Mouse (Mus musculus) c-Kit-negative CD71-positive TER-119-positive erythroid progenitor cells, embryonic 14.5 days (primary cell): ENCODE data around the gene Bahcc1.

Experiments
- DNase-seq: peaks from one replicate; pipeline ENCODE4 v3.0.0-alpha.2; 2013; ENCODE audit warnings: low read depth, low spot score

The Bahcc1 gene

GRCm38 (mm10) chr11:120228911-120229437 lies 3.8 kb upstream of the Bahcc1 start:
- DNase-seq: no peak

GRCm38 (mm10) chr11:120229861-120230751 lies 2.6 kb upstream of the Bahcc1 start:
- no peak for DNase-seq

- no peak for DNase-seq
Observed at GRCm38 (mm10) chr11:120230841-120231370, 1.8 kb upstream of the Bahcc1 start.

GRCm38 (mm10) chr11:120231379-120231778 lies 1.4 kb upstream of the Bahcc1 start:
- peak; percentile 34 for DNase-seq

- no peak for DNase-seq
Observed at GRCm38 (mm10) chr11:120233441-120234135, 841 bp downstream of the Bahcc1 start.

DNA sequence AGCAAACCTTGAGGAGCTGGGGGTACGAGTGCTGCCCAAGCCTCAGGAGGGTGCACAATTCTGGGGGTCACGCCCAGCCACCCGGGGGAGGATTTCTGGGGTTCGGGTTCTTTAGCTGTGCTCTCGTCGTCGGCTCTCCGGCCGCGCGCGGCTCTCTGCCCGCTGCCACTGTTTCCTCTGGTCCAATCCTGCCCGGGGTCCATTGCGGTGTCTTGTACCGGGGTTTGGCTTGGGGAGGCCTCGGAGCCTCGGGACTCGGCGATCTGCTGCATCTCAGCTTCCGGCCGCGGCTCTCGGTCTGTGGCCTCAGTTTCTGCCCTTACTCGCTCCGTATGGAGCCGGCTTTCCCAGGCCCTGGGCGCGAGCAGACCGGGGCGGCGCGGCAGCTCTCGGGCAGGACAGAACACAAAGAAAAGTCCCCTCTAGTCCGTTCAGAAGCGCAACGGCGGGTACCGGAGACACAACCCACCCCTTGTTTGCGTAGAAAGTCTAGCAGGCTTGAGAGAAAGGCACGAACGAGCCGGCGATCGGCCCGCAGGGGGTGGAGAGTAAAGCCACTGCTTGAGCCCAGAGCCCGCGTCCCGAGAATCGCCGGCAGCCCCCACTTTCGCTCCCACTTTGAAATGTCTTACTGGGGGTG lies 1.5 kb downstream of the Bahcc1 start:
- DNase-seq: no peak

DNA sequence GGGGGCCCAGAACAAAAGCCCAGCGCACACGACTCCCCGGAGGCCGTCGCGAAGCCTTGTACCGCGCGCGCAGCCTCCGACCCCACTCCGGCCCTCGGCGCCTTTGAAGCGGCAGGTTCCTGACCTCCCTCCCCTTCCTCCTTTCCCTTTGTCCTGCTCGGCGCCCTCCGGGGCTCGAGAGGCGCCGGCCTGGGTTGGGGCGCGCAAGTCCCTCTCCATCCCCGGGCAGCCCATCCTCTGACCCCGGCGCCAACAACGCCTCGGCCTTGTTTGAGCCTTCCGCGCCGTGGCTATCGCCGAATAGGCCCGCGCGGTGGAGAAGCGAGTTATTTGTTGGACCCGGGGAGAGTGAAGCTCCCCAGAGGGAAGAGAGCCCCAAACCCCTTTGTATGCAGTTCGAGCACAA lies 2.0 kb downstream of the Bahcc1 start:
- no peak for DNase-seq

DNA sequence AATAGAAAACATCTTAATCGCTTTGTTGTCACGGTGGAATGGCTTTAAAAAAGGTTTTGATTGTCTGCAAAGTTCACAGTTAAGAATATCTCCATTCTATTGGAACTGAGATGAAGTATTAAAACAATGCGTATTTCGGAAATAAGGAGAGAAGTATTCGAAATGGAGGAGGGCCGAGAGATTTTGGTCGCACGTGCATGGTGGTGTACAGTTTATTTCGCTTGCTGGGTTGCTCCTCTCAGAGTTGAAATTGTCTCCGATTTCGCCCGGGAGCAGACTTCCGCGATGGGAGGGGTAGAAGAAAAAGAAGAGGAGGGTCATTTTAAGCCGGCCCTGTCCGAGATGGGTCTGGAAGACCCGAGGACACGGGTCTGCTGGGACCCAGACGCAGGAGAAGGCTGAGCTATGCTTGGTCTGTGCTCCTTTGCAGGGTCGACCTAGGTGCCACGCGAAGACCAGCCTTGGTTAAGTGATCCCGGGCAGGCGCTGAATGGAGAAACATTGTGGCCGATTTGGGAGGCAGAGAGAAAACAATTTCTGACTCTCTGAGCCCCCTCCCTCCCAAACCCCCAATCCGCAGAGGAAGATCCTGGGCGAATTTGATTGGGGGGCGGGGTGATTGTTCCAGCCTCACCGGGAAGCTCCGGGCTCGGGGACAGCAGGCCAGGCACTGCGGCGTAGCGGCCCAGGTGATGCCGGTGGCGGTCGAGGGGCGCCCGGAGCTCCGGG lies 2.8 kb downstream of the Bahcc1 start:
- no peak for DNase-seq

GRCm38 (mm10) chr11:120236114-120236437 lies 3.3 kb downstream of the Bahcc1 start:
- DNase-seq: no peak

DNA sequence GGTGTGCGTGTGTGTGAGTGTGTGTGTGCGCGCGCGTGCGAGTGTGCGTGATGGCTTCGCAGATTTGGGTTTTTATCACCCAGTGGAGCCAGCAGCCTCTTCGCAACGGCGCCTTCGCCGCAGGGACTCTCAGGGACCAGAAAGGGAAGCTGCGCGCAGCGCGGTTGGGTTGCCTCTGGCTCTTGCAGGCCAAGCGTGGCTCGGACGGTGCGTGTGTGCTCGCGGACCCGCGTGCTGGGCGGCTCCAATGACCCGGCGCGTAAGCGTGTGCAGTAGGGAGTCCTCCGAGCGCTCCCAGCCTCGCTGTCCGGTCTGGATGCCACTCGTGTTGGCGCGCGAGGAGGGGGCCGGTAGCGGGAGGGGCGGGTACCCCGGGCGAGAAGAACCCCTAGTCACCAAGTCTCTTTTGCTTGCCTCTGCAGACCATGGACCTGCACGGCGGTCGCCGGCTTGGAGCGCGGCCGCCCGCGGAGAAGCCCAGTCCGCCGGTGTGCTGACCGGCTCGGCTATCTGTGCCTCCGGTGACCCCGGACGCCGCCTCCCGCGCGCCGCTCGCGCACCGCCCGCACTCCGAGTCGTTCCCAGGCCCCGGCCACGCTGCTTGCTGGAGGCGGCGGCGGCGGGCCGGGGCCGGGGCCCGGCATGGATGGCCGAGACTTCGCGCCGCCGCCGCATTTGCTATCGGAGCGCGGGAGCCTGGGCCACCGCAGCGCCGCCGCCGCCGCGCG lies 3.9 kb downstream of the Bahcc1 start:
- DNase-seq: no peak

DNA sequence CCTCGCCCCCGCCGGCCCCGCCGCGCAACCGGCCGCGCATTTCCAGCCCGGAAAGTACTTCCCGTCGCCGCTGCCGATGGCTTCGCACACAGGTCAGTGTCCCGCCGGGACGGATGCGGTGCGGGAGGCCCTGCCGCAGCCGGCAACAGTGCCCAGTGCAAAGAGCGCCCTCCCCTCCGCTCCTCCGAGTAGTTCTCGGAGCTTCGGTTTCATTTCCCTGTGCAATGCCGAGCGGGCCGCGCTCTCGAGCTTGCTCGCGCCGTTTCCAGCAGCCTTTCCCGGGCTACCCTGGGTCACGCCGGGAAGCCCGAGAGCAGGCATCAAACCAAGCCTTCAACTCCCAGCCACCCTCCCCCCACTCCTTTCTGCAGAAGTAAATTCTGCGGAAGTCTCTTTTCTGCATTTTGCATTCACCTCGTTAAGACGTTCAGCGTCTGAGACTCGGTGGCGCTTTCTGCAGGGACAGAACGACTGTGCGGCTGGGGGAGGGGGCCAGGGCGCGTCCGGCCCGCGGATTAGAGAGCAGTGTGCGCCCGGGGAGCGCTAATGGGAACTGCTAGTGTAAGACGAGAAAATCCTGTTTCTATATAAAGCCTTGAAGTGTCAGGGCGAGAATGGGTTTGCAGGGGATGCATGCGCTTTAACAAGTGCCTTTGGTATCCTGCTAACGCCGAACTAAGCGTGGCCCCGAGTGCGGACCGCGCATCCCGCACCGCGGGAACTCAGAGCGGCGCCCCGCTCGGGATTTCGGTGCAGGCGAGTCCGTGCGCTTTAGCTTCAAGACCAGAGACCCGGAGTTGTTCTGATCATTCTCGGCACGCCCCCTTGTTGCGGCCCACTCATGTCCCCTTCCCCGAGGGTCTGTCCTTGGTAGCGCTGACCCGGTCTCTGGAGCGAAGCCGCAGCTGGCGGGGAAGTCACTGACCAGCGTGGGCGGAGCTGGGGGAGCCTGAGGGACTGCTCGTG lies 4.7 kb downstream of the Bahcc1 start:
- DNase-seq: no peak

- no peak for DNase-seq
Observed at GRCm38 (mm10) chr11:120238306-120238705, 5.6 kb downstream of the Bahcc1 start.

DNA sequence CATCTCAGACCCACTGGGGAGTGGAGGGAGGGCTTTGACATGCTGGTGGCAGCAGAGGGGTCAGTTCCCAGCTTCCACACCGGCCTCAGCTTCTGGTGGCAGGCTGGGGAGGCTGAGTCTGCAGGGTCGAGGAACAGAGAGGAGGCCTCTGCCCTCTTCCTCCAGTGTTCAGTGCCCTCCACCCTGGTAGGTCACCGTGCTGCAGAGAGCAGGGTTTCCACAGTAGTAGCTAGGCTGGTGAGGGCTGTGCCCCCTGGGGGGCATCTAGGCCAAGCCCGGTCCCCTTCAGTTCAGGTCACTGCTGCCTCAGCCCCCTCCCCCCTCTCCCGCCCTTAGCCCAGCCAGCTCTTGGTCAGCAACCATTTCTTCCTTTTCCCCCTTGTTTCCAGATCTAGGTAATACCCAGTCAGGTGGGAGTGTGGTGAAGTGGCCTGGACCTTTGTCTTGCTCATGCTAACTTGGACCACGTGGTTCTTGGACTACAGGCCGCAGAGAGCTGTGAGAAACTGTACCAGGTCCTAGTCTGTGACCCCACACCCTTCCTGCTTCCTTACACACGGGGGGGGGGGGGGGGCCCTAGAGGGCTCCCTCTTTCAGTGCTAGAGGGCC lies 6.1 kb downstream of the Bahcc1 start:
- DNase-seq: no peak

DNA sequence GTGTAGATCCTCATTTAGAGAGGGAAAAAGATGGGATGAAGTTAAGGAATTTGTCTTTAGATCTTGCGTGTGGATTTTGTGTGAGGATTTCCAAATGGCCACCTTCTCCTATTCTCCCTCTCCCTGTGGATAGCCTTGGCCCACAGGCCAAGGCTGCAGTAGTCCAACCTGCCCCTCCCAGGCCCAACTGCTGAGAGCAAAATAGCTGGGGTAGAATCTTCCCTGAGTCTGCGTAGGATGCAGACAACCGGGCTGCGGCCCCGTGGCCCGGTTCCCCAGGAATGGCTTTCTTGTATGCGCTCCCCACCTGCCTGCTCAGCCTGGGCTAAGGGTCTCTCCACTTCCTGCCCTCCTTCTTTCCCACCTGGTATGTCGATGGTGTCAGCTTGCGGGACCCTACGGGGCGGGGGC lies 6.8 kb downstream of the Bahcc1 start:
- no peak for DNase-seq

DNA sequence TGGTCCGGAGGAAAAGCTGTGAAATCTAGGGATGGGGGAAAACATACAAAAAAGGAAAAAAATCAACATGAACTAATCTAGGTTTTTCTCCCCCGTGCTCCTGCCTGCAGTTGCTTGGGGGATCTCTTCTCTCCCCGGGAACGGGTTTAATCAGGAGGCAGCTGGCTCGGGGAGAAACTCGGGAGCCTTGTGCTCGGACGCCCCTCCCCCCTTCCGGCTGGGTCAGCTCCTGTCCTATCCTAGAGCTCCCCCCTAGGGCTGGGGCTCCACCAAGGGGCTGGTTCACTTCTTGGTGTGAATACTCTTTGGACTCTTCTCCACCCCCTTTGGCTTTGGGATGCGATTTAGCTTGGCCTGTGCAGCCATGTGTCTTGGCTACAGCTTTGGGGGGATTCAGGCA lies 7.5 kb downstream of the Bahcc1 start:
- no peak for DNase-seq

DNA sequence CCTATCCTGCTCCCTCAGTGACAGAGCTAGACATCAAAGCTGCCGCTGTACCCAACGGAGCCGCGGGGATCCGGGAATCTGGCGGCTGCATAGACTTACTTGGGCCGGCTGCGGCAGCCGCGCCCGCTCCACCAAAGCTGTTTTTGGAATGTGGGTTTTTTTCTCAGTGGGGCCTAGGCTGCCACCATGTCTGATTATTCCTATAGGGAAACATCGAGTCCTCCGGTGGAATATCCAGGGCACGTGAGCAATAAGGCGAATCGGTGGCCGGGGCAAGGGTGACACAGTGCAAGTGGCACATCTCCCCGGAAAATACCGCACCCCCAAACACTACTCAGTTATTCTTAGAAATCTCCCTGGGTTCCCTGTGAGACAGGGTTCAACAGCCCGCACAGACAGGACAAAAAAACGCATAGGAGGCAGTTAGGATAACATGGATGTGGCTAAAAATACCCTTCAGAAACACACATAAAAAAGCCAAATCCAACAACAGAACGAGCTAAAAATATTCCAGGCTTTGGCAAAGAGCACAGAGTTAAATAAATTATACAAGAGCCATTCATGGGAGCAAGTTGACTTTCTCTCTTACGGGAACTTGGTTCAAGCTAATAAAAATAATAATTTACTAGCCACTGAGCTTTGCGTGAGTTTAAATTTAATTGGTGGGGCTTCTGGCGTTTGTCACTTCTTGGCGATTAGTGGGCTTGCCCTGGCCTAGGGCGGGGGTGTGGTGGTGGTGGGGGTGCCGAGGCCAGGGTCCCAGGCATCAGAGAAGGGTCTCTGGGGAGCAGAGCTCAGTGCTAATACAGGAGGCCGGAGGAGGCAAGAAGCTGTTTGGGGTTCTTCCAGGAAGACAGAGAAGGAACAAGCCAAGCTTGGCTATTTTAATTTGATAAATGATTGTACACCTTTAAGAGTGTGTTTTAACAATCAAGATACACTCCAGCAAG lies 8.5 kb downstream of the Bahcc1 start:
- no peak for DNase-seq

GRCm38 (mm10) chr11:120241981-120242725 lies 9.4 kb downstream of the Bahcc1 start:
- DNase-seq: no peak
